Mouse (Mus musculus): ENCODE data around the gene Zbtb4. TPM values are rescaled to one million over a fixed set of nuclear protein-coding genes. Genes with fewer than 3 reads are reported as not detected.

Gene Zbtb4
- total RNA-seq, 2 experiments from 2014 or later, result 26.7 to 30.5 TPM

GRCm38 (mm10) chr11:69761868-69762267 lies 3.8 kb upstream of the Zbtb4 start, which contains the start of gene Slc35g3:
TSS of gene Slc35g3 (minus strand) at chr11:69761968.
- DNase-seq (ENCODE audit: low spot score in 2 of 2), result no peak

DNA sequence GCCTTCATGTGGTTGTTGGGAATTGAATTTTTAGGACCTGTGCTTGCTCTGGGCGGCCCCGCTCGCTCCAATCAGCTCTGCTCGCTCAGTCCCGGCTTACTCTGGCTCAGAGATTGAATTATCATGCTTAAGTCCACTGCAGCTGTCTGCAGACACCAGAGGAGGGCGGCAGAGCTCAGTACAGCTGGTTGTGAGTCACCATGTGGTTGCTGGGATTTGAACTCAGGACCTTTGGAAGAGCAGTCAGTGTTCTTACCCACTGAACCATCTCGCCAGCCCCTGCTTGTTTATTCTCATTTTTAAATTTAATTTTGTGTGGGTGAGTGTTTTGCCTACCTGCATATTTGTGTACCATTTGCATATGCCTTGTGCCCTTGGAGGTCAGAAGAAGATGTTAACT lies 2.2 kb upstream of the Zbtb4 start:
- DNase-seq (ENCODE audit: low spot score in 2 of 2), result no peak

DNA sequence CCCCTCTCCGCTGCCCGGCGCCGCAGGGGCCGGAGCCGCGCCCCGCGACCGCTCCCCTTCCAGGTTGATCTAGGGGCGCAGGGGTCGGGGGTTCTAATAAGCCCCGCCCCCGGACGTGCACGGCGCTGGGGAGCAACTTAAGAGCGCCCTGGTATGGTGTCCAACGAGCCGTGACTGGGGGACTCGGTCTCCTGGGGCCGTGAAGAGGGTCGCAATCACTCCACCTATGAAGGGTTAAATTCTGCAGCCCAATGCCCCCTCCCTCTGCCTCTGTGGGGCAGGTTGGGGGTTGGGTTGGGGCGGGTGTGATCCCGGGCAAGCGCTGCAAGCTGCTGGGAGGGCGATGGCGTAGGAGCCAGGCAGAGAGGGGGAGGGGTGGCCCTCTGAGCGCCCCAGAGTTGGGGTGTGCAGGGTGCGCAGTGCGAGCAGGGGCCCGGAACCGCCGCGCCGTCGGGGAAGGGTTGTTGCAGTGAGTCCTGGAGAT lies 456 bp downstream of the Zbtb4 start:
- DNase-seq (ENCODE audit: low spot score in 2 of 2), result peak; percentile 62 to 71

GRCm38 (mm10) chr11:69766872-69767624 lies 1.3 kb downstream of the Zbtb4 start:
- DNase-seq (ENCODE audit: low spot score in 2 of 2), result no peak

DNA sequence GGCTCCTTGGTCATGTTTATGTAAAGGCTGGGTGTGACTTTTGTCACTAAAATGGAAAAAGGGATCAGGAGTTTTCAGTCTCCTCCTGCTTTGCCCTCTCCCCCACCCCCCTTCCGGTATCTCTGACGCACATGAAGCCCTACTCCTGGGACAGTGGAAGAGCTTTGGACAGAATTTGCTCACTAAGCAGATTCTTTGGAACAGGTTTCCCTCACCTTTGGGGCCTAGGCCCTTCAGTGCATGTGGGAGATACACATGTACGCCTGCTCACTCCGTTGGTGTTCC lies 1.9 kb downstream of the Zbtb4 start:
- DNase-seq (ENCODE audit: low spot score in 2 of 2), result no peak

- no peak for DNase-seq (ENCODE audit: low spot score in 2 of 2)
Measured at GRCm38 (mm10) chr11:69774961-69775360, 9.2 kb downstream of the Zbtb4 start.

DNA sequence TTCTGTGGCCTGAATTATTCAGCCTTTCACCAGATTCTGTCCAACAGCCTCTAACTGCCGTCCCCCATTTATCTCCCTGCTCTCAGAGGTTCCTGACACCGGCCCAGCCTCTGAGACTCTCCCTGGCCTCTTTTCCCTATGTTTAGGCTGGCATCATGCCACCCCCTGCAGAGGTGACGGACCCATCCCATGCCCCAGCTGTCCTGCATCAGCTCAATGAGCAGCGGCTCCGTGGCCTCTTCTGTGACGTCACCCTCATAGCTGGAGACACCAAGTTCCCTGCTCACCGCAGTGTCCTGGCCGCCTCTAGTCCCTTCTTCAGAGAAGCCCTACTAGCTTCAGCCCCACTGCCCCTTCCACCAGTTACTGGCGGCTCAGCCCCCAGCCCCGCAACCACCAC lies 10.0 kb downstream of the Zbtb4 start:
- DNase-seq (ENCODE audit: low spot score in 2 of 2), result no peak

DNA sequence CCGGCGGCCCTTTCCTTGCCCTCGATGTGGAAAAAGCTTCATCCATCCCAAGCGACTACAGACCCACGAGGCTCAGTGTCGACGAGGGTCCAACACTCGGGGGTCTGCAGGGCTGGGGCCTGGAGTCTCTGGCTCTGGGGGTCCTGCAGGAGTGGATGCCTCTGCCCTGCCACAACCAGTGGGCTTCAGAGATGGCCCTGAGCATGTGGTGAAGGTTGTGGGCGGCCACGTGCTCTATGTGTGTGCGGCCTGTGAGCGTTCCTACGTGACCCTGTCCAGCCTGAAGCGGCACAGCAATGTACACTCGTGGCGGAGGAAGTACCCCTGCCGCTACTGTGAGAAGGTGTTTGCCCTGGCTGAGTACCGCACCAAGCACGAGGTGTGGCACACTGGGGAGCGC lies 10.8 kb downstream of the Zbtb4 start:
- DNase-seq (ENCODE audit: low spot score in 2 of 2), result no peak

DNA sequence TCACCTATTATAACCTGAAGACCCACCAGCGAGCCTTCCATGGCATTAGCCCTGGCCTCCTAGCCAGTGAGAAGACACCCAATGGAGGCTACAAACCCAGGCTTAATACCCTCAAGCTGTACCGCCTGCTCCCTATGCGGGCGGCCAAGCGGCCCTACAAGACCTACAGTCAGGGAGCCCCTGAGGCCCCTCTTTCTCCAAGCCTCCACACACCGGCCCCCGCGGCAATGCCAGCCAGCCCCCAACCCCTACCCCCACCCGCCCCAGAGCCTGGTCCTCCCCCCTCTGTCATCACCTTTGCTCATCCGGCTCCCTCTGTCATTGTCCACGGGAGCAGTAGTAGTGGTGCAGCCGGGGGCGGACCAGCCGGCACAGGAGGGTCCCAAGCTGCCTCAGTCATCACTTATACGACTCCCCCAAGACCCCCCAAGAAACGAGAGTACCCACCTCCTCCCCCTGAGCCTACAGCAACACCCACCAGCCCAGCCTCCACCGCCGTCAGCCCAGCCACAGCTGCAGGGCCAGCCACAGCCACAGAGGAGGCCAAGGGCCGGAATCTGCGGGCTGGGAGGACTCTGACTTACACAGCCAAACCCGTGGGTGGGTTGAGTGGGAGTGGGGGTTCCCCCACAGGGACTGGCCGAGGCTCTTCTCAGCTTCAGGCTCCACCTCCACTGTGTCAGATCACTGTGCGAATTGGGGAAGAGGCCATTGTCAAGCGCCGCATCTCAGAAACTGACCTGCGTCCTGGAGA lies 12.0 kb downstream of the Zbtb4 start:
- DNase-seq (ENCODE audit: low spot score in 2 of 2), result no peak

DNA sequence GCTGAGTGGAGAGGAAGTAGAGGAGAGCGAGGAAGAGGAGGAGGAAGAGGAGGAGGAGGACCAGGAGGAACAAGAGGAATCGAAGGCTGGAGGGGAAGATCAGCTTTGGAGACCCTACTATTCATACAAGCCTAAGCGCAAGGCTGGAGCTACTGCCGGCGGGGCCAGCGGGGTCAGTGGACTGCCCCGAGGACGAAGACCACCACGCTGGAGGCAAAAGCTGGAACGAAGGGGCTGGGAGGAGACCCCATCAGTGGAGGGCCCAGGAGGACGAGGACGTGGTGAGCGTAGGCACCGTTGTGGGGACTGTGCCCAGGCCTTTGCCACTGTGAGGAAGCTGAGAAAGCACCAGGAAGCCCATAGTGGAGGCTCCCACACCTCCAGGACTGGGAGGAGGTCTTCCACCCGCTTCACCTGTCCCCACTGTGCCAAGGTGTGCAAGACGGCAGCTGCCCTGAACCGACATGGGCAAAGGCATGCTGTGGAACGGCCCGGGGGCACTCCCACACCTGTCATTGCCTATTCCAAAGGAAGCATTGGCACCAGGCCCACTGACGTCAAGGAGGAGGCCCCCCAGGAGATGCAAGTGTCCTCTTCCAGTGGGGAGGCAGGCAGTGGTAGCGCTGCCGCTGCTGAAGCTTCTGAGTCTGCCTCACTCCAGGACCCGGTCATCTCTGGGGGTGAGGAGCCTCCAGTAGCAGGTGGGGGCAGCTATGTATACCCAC lies 12.7 kb downstream of the Zbtb4 start:
- DNase-seq (ENCODE audit: low spot score in 2 of 2), result no peak

DNA sequence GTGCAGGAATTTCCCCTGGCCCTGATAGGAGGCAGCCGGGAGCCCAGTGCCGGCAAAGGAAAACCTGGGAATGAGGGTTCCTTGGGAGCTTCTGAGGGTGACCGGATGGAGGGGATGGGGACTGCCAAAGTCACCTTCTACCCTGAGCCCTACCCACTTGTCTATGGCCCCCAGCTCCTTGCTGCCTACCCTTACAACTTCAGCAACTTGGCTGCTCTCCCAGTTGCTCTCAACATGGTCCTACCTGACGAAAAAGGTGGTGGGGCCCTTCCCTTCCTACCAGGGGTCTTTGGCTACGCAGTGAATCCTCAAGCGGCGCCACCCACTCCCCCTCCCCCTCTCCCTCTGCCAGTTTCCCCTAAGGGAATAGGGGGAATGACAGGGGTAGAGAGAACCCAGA lies 13.3 kb downstream of the Zbtb4 start:
- no peak for DNase-seq (ENCODE audit: low spot score in 2 of 2)

DNA sequence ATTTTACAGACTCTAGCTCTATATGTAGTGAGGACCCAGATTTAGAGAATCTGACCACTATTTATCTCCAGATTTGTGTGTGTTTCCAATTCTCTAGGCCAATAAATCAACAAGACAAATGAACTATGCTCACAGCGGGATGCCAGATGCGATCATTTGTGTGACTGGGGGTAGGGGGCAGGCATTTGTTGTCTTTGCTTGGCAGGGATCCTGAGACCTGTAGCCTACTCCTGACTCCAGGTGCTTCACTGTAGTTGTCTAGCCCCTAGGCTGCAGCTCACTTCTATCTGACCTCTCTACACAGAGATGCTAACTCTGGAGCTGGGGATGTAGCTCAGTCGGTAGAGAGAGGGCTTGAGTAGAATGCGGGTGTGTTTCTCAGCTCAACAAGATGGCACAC lies 16.1 kb downstream of the Zbtb4 start:
- no peak for DNase-seq (ENCODE audit: low spot score in 2 of 2)

DNA sequence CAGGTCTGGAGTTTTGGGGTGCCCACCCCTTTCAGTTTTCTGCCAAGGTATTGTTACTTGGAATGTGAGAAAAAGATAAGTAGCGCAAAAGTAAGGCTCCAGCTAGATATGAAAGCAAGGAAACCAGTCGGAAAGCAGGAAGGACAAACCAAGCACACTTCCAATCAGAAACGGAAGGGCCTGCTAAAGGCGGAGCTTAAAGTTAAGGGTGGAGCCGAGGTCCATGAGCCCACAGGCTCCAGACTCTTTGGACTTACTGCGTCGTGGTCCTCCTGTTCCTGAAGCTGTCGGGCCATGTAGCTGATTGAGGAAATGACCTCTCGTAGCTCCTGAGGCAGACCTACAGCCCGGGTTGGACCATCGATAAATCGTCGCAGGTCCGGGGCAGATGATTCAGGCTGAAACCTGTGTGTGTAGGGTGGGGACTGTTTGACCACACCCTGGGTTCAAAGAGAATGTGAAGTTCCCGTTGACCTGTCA lies 19.1 kb downstream of the Zbtb4 start:
- DNase-seq (ENCODE audit: low spot score in 2 of 2), result no peak

- no peak for DNase-seq (ENCODE audit: low spot score in 2 of 2)
Measured at GRCm38 (mm10) chr11:69787306-69787705, 21.6 kb downstream of the Zbtb4 start.

- no peak for DNase-seq (ENCODE audit: low spot score in 2 of 2)
Measured at GRCm38 (mm10) chr11:69789431-69789830, 23.7 kb downstream of the Zbtb4 start.

GRCm38 (mm10) chr11:69791420-69791819 lies 25.7 kb downstream of the Zbtb4 start:
- no peak for DNase-seq (ENCODE audit: low spot score in 2 of 2)

GRCm38 (mm10) chr11:69793429-69793828 lies 27.7 kb downstream of the Zbtb4 start:
- DNase-seq (ENCODE audit: low spot score in 2 of 2), result no peak

DNA sequence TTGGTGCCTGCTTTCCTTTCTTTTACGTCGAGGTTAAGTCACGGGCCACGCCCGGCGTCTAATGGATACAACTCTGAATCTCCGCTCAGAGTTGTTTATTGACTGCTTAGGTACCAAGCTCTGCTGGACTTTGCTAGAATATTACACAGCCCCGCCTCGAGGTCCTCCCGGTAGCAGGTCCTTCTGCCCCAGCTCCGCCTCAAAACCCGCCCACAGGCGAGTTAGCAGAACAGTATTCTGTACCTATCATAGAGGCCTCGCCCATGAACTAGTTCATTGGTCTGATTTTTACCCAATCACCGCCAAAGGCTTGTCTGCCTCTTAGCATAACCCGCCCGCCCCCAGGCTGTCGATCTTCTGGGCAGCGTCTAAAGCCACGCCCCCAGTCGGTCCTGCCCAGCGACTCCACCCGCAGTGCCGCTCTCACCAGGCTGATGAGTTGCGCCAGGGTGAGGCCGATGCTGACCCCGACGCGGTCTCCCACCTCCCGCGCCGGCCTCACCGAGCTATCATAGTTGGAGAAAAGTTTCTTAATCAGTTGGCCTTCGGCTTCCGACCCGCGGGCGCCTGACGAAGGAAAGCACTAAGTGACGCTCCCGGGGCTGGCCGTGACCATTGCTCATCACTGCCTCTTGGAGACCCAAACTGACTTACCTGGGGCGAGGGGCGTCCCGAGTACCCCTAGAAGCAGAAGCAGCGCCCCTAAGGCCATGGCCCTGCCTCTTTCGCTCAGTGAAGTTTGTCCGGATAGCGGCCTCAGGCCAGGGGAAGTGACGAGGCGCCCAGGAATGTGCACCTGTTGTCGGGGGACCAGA lies 29.7 kb downstream of the Zbtb4 start, which contains the start of gene Chrnb1:
TSS of gene Chrnb1 (minus strand) at position 776 of the 815 bp plus-strand sequence.
- peak; percentile 79 to 92 for DNase-seq (ENCODE audit: low spot score in 2 of 2)

- no peak for DNase-seq (ENCODE audit: low spot score in 2 of 2)
Measured at GRCm38 (mm10) chr11:69795983-69796435, 30.3 kb downstream of the Zbtb4 start.

- DNase-seq (ENCODE audit: low spot score in 2 of 2), result no peak
Measured at GRCm38 (mm10) chr11:69797924-69798323, 32.2 kb downstream of the Zbtb4 start.

All from gastrocnemius, postnatal 4 days (tissue).